Mouse (Mus musculus) heart, postnatal 0 days (tissue): ENCODE measurements at regions not wholly inside any gene's neighbourhood (a gene's known extent, or its start where the extent isn't known, plus 50 kb on each side); places are given as distances from the start of the nearest gene placed in this dataset.

Experiments
- CTCF ChIP-seq: IDR thresholded peaks from 2 replicates; pipeline ENCODE4 v1.5.1; 2016; ENCODE audit warnings: antibody characterized with exemption, control low read depth, low read depth
- EP300 ChIP-seq: IDR thresholded peaks from 2 replicates; pipeline ENCODE4 v1.6.1; 2016; ENCODE audit warnings: antibody characterized with exemption, low read depth

- TF ChIP-seq CTCF (no peak), EP300 (no peak)
Measured at GRCm38 (mm10) chr5:119005825-119006471, 445.5 kb downstream of the Med13l start.
